Mouse (Mus musculus) liver, adult 2 months (tissue): ENCODE measurements around the gene Rgcc.

Source experiments
- CTCF ChIP-seq: fragments of 200-500 bp; IDR thresholded peaks from 2 replicates; pipeline ENCODE4 v1.5.1; 2011; ENCODE audit warnings: low read depth, low read length, control low read depth
- POLR2A ChIP-seq: fragments of 200-500 bp; IDR thresholded peaks from 2 replicates; pipeline ENCODE4 v1.6.1; 2011; ENCODE audit warnings: low read length, control low read depth; ENCODE audit not compliant: insufficient read depth; ENCODE audit errors: extremely low read depth

DNA sequence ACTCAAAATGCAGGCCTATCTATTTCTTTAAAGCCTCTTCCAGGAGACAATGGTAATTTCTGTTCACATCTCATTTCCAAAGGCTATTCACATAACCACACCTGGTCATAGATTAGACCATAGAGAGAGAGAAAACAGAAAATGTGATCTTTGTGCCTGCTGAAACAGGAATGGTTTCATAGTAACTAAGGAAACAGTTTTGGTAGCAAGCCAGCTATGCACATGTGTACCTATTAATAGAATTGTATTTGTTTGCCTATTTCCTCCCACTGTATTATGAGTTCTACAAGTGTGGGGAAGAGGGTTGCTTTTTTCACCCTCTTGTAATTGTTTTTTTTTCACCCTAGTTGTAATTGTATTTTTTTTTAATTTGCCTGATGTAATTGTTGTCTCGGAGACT, 31.9 kb downstream of the Rgcc start:
- TF ChIP-seq CTCF (no peak), POLR2A (no peak)
